Mouse (Mus musculus) embryo, embryonic 9.5 days (tissue): ENCODE data around the gene Vcam1.
A peak's percentile ranks its signal among the peaks of the same experiment; 100 is the strongest.

Experiments used
- DNase-seq: peaks from one replicate; pipeline ENCODE4 v3.0.0-alpha.2; 2017; ENCODE audit errors: extremely low spot score

The Vcam1 gene

DNA sequence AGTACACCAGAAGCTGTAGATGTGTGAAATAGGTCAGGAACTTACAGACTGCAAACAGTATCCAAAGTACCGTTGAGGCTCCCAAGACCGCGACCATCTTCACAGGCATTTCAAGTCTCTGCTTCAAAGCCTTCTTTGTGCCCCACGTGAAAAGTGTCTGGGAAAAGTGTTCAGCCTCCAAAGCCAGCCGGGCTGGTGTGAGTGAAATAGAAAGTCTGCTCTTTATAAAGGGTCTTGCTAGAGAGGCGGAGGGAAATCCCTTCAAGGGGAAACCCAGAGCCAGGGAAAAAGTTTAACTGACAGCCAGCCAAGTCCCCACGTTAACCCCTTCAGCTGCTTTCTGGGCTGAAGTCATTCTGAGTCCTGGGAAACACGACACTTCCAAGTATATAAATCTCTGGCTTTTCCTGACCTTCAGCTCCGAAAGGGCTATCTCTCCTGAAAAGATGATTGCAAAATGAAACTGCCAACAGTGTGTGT lies at the start of gene Vcam1:
TSS of gene Vcam1 (minus strand) at position 430 of the 480 bp plus-strand sequence.
- DNase-seq = peak; percentile 64

DNA sequence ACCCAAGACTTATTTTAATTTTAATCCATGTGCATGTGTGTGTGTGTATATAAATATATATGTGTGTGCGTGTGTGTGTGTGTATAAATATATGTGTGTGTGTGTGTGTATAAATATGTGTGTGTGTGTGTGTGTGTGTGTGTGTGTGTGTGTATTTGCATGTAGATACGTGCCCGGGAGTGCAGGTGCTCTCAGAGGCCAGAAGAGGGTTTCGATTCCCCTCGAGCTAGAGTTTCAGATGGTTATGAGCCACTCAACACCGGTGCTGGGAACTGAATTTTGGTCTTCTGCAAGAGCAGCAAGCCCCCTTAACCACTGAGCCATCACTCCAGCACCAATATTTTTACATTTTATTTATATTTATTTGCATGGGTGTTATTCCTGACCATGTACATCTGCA lies 45.6 kb upstream of the Vcam1 start:
- DNase-seq = no peak

DNA sequence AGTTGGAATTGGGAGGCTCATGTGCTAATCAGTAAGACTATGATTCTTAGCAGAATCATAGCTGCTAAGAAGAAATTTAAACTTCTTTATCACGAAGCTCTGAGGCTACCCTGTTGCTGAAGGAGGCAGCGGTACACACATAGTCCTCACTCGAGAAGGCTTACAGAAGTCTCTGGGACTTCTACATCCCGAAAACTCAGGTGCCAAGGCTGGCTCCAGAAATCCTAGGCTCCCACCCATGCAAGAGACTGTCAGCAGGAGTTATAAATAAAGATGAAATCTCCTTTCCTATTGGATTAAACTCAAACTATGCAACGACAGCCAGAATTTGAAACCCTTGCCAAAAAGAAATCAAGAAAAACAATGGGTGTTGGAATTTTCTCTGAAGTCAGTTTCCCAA lies 42.0 kb upstream of the Vcam1 start:
- no peak for DNase-seq

DNA sequence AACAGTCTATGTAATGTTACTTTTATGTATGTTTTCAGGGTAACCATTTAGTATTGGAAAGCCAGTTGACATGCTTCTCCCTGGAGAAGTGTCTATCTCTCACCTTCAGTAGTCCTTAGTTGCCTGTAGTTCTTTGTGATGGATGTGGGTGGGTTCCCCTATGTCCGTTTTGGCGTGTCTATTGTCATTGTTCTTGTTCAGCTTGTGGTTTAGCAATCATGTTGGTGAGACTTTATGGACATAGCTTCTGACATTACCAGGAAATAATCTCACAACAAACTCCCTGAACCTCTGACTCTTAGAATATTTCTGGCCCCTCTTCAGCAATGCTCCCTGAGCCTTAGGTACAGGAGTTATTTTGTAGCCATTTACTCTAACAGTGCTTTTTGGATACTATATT lies 38.6 kb upstream of the Vcam1 start:
- DNase-seq = no peak

DNA sequence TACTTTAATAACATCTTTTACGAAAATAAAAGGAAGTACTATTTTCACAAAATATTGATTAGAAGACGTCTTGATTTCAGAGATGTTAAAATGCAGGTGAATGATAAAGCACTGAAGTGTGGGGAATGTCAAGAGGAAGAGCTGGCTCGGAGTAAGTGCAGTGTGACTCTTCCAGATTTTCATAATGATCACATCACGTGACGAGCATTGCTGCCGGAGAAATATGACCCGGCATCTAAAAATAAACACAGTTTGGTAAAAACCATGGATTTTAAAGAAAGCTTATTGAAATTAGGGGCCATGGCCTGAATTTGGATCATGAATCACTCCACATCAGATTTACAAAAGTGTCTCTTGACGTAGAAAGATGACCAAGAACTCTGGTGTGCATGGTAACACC lies 36.8 kb upstream of the Vcam1 start:
- no peak for DNase-seq

DNA sequence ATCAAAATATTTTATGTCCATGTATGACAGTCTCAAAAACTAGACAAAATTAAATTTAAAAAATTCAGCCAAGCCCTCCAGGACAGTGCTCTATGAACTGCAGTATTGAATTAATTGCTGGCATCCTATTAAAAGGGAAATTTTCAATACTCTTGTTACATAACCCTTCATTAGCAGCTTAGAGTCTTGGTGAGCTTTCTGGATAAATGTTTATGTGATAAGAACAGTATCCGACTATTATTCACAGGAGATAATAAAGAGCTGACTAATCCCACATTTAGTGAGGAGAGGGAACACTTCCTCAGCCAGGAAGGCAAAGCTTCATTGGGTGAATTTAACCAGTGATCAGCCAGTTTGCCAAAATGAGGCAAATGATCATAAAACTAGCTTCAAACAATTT lies 35.5 kb upstream of the Vcam1 start:
- DNase-seq = no peak

DNA sequence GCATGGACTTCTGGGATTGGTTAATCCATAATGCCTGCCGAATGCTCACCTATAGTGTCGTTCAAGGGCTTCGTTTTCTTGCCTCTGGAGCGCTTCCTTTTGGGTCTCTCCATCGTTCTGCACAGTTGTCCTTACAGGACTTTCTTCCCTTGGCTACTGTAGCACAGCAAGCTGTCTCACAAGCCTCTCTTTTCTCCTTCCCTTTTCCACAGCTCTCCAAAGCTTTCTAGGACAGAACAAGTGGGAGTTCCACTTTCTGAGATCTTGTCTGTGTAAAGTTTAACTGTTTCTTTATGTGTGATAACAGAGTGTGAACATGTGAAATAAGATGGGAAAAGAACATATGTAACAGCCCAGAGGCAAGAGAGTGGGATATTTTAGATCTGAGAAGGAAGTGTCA lies 34.0 kb upstream of the Vcam1 start:
- DNase-seq = no peak

DNA sequence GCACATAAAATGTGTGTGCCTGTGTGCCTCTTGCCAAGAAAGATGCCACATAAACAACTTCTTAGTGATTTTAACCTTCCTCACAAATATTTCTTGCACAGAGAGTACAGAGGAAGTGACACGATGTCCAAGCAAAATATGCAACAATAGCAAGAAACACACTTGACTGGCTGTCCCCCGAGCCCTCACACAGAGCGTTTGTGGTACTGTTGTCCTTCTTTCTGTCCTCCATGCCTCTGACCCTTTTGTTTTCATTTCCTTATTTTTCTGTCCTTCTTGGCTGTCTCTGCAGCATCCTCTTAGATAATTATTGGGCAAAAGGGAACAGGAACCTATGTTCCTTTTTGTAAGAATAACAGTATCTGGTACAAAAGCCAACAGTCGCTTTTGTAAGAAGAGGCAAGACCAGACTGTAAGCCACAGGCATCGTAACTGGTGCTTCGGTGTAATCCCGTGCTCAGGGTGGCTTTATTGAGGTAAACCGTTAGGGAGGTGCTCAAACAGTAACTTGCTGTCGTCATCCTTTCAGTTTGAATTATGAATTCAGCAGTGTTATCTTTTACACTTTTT lies 32.7 kb upstream of the Vcam1 start:
- DNase-seq = no peak

DNA sequence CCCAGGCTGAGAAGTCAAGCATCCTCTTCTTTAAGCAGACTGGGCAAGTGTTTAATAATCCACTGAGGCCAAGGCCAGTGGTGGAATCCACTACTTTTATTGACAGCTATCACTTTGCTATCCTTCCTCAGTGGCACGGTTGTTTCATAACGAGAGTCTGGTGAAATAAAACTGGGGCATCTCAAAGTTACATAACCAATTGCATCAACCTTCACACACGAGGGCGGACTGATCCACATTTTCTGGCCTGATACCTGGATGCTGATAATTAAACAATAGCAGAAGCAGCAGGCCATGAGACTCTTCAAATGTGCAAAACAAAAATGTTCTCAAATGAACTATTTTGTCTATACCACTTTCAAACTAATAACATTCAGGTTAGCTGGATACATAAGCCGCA lies 29.9 kb upstream of the Vcam1 start:
- no peak for DNase-seq

DNA sequence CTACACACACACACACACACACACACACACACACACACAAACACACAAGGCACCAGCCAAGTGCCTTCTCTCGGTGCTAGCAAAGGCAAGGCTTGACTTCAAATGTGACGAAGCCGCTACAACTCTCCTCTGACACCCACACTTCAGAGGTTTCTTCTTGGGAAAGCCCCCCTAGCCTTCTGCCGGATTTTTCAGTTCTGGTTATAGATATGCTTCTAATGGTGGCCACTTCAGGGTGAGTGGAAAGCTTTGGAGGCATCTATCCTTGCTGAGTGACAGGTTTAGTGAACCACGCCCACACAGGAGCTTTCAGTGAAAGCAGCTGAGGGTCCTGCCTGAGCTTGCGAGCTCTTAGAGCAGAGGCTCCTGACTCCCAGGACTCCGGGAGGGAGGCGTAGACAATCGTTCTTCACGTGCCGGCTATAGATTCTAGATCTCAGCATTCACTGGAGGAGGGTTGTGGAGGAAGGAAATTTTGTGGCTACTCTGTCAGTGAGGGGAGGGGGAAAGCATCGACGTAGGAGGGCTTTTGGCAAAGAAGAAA lies 28.0 kb upstream of the Vcam1 start:
- no peak for DNase-seq

DNA sequence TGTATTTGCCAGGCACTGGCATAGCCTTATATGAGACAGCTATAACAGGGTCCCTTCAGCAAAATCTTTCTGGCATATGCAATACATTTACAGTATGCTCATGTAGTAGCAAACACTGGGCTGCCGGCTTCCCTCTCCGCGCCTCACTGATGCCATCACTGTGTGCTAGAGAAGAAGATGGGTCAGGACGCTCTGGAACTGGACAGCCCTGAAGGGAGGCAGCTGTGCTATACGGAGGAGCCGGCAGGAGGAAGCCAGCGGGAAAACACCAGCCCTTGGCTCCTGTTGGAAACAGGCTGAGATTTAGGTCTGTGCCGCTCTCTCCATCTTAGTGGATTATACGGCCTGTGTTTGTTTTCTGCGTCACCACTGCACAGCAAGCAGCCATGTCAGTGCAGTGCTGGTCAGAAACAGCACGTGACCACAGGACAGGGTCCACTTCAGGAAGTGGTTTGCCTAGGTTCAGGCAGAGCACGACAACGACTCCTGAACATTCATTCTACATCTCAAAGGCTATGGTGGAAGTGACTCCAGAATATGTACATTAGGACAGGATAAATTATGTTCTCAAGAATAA lies 20.7 kb upstream of the Vcam1 start:
- DNase-seq = no peak

DNA sequence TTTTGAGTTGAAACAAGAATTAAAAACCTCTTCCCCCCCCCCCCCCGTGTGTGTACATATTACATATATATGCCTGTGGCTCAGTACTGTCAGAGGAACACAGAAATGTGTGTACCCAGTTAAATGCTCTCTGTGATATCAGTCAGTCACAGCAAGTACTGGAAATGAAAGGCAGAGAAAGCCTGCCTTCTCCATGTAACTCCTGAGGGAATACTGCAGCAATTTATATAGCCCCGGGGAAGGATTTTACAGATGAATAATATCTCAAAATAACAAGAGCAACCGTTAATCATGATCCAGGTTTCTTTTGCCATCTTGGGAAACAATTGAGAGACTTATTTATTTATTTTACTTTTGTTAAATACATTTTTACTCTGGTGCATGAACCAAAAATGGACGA lies 19.6 kb upstream of the Vcam1 start:
- no peak for DNase-seq

DNA sequence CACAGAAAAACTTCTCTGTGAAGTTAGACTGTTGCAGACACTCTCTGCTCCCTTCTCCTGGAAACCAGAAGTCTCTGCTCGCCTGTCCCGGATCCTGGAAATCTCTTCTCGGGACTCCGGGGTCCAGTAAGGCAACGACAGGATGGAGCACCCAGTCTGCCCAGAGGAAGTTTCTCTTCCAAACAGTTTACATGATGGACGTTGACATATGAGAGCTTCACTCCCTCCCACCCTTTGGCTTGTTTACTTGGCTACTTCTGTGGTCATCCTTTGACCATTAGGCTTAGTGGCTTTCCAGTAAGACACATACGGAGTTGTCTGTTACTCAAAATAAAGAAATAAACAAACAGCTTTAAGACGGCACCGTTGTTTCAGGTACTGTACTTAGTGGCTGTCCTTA lies 19.2 kb upstream of the Vcam1 start:
- no peak for DNase-seq

DNA sequence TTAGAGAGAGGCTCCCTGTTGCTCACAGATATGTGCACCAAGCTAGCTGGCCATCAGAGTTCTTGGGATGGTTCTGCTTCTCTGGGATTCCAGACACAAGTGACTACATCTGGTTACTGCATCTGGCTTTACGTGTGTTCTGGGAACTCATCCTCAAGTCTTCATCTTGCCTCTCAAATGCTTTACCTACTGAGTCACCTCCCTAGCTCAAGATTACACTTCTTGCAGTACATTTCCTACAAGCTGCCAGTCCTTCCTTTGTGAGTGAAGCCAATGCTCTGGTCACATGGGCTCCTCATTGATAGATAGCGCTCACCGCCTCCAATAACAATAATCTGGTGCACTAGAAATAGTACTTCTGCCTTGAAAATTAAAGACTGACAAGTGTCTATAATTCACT lies 11.7 kb upstream of the Vcam1 start:
- no peak for DNase-seq

DNA sequence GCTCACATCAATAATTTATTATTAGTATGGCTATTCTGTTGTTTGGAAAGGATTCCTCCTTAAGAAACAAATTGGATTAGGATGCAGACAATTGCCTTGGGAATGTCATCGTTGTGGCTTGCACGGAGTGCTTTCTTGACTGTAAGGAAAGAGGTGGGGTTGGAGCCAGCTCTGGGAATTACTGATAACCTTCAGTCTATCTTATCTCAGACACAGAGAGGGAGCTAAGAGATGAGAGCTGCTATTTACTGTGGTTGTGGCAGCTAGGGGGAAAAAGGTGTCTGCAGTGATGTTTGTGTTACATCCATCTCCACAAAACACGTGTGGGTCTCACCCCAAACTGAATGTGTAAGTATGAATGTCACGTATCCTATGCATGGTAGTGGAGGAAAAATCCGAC lies 9.5 kb upstream of the Vcam1 start:
- DNase-seq = no peak

DNA sequence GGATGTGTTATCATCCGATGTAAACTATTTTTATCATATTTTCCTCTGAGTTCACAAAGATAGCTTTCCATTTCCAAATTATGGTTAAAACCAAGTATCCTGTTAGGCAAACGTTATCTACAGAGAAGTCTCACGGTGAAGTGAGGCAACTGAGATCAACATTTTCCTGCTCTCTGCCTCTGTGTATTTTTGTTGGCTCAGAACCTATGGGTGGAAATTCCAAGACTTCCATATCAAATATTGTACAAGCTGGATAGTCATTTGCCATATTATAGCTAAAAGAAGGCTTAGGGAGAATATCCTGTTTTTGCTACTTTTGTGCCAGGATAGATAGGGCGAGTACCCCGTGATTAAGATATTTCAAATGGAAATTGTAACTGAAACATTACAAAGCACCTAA lies 8.6 kb upstream of the Vcam1 start:
- DNase-seq = no peak

DNA sequence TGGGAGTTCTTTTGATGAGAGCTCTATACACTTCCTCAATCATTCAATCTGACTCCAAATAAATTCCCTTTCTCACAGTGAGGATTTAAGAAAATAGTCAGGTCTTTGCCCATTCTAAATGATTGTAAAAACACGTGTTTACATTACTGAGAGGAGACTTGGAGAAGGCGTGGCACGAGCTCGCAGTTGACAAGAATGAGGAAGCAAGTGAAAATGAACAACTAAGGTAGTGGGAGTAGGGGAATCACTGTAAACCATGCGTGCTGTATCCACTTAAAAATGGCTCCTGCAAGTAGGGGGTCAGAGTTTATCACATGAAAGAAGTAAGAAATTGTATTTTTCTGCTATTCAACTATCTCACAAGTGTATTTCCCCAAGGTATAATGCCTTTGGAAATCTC lies 3.9 kb upstream of the Vcam1 start:
- DNase-seq = no peak

DNA sequence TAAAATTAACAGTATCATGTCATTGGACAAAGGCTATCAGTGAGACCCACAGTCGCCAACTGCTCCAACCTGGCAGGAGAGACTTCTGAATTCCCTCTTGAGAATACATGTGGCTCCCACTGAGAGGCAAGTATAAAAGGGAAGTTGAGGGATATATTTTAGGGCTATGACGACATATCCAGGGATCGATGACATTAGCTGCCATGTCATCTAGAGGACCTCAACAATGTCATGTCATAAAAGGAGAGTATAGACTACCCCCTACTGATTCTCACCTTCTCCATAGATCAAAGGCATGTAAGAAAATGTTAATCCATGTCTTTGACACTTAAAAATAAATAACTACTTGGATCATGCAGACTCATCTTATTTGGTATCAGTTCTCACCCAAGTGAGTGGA lies 1.2 kb upstream of the Vcam1 start:
- no peak for DNase-seq

DNA sequence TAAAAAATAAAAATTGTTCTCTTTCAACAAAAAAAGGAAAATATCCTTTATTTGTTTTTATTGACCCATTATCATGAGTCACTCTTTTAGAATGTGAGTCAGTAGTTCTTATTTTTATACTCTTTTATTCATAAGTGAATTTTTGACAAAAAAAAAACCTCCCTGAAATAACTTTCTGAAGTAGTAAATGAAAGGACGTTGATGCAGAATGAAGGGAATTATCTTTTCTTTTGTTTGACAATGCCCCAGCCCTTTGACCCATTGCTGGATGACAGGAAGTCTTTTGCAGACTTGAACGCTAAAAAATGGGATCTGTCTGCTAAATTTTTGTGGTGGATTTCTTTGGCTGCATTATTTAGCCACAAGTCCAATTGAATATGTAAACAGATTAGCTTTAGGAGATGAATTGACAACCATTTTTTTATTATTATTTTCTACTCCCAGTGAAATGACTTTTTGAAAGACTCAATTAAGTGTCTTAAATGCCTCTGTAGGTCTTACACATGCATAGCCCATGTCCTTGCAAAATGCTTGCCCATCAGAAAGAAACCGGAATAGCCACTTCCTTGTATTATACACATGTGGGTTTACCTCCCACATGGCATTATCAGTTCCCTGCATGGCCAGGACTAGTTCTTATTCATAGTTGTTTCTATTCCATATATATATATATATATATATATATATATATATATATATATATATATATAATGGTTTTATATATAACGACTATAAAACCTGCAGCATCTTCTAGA lies 530 bp upstream of the Vcam1 start:
- no peak for DNase-seq

DNA sequence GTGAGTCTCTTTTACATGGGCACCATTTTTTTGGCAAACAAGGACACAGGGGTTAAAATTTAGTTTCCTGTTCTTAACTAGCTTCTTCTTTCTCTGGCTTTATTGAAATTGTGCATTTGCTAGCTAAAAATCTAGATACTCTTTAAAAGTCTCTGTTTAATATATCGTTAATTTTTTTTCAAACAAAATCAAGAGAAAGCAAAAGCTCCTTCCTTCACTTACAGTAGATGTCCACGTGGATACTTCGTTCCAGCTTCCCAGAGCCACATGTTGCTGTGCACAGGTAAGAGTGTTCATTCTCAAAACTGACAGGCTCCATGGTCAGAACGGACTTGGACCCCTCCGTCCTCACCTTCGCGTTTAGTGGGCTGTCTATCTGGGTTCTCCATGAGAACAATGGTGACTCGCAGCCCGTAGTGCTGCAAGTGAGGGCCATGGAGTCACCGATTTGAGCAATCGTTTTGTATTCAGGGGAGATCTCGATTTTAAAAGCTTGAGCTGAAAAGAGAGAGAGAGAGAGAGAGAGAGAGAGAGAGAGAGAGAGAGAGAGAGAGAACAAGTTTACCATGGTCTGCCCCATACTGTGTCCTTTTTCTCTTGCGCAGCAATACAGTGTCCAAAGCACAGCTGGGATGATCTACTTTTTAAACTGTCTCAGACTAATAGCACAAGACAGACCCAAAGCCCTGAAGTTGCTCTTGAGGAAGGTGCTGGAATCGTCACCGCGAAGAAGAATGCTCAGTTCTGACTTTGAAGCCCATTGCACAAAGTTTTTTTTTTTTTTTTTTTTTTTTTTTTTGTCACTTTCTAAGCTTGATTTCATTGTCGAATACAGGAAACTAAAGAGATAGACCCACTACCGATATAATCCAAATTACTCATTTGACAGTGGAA lies 930 bp downstream of the Vcam1 start:
- no peak for DNase-seq

DNA sequence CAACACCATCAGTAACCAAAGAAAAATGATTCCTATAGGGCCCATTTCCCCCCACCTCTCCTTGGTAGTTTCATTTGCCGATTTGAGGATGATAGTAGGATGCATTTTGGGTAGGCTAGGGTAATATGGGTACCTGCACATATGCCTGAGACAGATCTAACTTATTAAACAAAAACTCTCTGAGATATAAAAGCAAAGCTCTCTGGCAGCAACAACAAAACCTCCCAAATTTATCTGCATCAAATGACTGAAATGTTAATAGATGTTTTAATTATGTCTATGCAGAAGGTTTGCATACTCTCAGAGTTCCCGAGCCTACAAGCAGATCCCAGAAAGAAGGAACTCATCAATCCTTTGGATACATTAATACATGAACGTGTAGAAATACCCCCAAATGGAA lies 1.7 kb downstream of the Vcam1 start:
- no peak for DNase-seq

DNA sequence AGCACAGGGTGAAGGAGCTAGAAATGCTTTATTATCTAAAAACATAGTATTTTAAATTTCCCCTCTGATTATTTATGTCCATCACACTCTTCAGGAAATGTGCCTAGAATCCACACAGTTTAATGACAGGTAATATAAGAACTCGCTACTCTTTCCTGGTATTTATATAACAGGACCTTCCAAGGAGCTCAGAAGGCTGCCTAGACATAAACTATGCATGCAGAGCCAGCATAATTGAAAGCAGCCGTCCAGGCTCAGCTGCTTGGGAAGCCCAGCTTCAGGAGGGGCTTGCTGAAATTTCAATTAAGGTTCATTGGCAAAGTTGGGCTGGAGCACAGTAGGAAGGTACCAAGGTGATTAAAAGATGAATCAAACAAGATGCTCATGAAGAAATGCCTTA lies 2.2 kb downstream of the Vcam1 start:
- DNase-seq = no peak
